Mouse (Mus musculus): ENCODE data around the gene Fcrlb. TPM values are rescaled to one million over a fixed set of nuclear protein-coding genes. Genes with fewer than 3 reads are reported as not detected.
A peak's percentile ranks its signal among the peaks of the same experiment; 100 is the strongest.

Gene Fcrlb
- polyA plus RNA-seq, 1 experiment from 2014 or later, result 0.65 TPM

DNA sequence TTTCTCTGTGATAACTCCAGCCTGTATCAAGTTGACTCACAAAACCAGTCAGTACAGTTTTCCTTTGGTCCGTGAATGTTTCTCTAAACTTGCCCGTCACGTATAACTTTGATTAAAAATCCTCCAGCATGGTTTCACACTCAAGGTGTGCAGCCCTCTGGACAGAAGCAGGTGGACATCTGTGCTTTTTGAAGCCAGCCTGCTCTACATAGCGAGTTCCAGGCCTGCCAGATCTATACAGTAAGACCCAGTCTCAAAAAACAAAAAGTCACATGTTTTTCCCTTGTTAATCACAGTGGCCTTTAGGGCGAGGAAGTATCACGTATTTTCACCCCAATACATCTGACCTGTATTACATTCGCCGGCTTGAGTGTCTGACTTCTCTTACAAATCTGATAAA, 28.4 kb downstream of the Fcrlb start:
- peak overlapping the region; percentile 62 for H3K4me2 ChIP-seq
- H3K27me3 ChIP-seq (replicated peaks), result no peaks in the 10 kb centered on the region
- H3K36me3 ChIP-seq (replicated peaks), result peaks cover 8% of the 10 kb centered on the region; the same call in 1 of the 2 replicates
- H3K9me3 ChIP-seq, result no peaks in the 10 kb centered on the region
- peak overlapping the region; percentile 85 for H3K4me3 ChIP-seq
- H3K4me1 ChIP-seq, result peaks cover 22% of the 10 kb centered on the region
- ATAC-seq (replicated peaks), result peak; percentile 19; the same call in 1 of the 2 replicates
- H3K27ac ChIP-seq, result peak overlapping the region; percentile 88; the same call in 1 of the 2 replicates
- H3K9ac ChIP-seq, result peak overlapping the region; percentile 93
- 33% methylated on average over 8 of the region's 8 CpGs for WGBS

DNA sequence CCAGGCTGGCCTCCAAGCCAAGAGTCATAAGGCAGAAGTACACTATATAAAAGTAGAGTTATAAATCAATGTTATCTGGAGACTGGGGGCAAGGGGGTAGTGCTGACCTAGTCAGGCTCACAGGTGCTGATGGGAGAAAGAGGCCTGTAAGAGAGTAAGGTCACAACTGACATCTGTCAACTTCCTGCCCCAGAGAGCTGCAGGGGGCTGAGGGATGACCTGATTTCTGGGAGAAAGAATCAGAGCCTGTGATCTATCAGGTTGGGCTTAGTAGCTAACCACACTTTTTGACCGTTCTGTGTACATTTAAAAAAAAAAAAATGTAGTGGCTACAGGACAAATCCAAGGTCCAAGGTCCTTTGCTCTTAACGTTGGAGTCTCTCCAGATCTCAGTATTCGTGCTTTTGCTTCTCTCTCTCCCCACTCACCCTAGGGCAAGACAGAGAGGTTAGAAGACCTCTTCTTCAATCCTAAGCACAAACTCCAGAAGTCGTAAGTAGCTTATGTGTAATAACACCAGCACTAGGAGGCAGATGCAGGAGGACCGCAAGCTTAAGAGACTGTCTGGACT, 29.7 kb downstream of the Fcrlb start:
- Histone ChIP-seq H3K36me3 (replicated peaks) (peaks cover 13% of the 10 kb centered on the region; the same call in 1 of the 2 replicates), H3K27ac (no peak overlapping the region), H3K9ac (no peak overlapping the region), H3K9me3 (no peaks in the 10 kb centered on the region), H3K4me3 (no peak overlapping the region), H3K27me3 (replicated peaks) (no peaks in the 10 kb centered on the region), H3K4me1 (peaks cover 22% of the 10 kb centered on the region), H3K4me2 (no peak overlapping the region)
- no peak for ATAC-seq (replicated peaks)
- WGBS, result 92% methylated on average over 5 of the region's 5 CpGs

DNA sequence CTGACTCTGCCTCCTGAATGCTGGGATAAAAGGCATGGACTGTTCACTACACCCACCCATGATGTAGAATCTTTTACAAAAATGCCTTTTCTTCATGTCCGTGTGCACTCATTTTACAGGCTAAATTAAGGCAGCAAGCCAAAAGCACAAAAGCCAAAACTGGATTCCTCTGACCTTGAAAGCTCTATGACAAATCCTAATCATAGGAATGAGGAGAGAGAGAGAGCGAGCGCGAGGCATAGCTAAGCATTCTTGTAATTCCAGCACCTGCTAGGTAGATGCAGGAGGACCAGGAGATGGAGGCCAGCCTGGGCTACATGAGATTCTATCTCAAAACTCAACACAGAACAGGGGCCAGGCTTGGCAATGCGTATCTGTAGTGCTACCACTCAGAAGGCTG, 35.8 kb downstream of the Fcrlb start:
- no peak overlapping the region for H3K4me3 ChIP-seq
- no peaks in the 10 kb centered on the region for H3K9me3 ChIP-seq
- no peak overlapping the region for H3K9ac ChIP-seq
- no peak for ATAC-seq (replicated peaks)
- no peaks in the 10 kb centered on the region for H3K4me1 ChIP-seq
- WGBS, result 96% methylated on average over 5 of the region's 5 CpGs
- no peak overlapping the region for H3K27ac ChIP-seq
- peaks cover 28% of the 10 kb centered on the region; the same call in 1 of the 2 replicates for H3K36me3 ChIP-seq (replicated peaks)
- H3K4me2 ChIP-seq, result no peak overlapping the region
- H3K27me3 ChIP-seq (replicated peaks), result no peaks in the 10 kb centered on the region

DNA sequence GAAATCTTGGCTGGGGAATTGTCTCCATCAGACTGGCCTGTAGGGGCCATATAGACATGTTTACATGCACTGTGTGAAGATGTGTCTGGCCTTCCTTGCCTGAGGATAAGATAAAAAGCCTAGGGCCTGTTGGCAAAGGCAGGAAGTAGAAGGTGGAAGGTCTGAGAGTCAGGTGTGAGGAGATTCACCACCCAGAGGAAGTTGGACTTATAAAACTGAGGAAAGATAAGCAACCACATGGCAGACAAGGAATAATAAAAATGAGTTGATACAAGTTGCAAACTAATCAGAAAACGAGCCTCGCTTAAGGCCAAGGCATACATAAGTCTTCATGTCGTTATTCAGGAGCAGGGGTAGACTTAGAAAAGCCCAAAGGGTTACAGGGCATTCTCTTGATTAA, 37.1 kb downstream of the Fcrlb start:
- Histone ChIP-seq H3K4me3 (no peak overlapping the region), H3K27ac (no peak overlapping the region), H3K36me3 (replicated peaks) (peaks cover 33% of the 10 kb centered on the region), H3K4me1 (no peaks in the 10 kb centered on the region), H3K27me3 (replicated peaks) (no peaks in the 10 kb centered on the region), H3K9me3 (no peaks in the 10 kb centered on the region), H3K4me2 (no peak overlapping the region), H3K9ac (no peak overlapping the region)
- ATAC-seq (replicated peaks), result no peak
- 88% methylated on average over 3 of the region's 3 CpGs for WGBS

DNA sequence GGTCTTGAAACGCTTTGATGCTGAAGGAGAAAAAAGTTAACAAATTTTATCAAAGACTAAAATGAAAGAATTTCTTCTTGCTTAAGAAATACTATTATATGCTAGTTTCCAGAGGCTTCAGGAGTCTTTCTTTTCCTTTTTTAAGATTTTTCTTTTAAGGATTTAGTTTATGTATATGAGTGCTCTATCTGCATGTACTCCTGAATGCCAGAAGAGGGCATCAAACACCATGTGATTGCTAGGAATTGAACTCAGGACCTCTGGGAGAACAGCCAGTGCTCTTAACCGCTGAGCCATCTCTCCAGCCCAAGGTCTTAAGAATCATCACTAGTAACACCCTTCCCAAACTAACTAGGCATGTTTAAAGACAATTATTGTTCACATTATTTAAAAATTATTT, 40.8 kb downstream of the Fcrlb start:
- no peak overlapping the region for H3K4me3 ChIP-seq
- H3K4me1 ChIP-seq, result peaks cover 2% of the 10 kb centered on the region
- ATAC-seq (replicated peaks), result no peak
- WGBS, result 96% methylated on average over 2 of the region's 2 CpGs
- no peaks in the 10 kb centered on the region for H3K9me3 ChIP-seq
- H3K27me3 ChIP-seq (replicated peaks), result no peaks in the 10 kb centered on the region
- H3K27ac ChIP-seq, result no peak overlapping the region
- no peak overlapping the region for H3K9ac ChIP-seq
- H3K4me2 ChIP-seq, result no peak overlapping the region
- peaks cover 18% of the 10 kb centered on the region for H3K36me3 ChIP-seq (replicated peaks)

- Histone ChIP-seq H3K27ac (no peak overlapping the region), H3K9ac (no peak overlapping the region), H3K4me2 (no peak overlapping the region), H3K27me3 (replicated peaks) (no peaks in the 10 kb centered on the region), H3K4me1 (peaks cover 8% of the 10 kb centered on the region), H3K9me3 (no peaks in the 10 kb centered on the region), H3K4me3 (no peak overlapping the region), H3K36me3 (replicated peaks) (peaks cover 15% of the 10 kb centered on the region)
- 89% methylated on average over 6 of the region's 6 CpGs for WGBS
- ATAC-seq (replicated peaks), result no peak
Measured at GRCm38 (mm10) chr1:170871402-170871801, 41.3 kb downstream of the Fcrlb start.

DNA sequence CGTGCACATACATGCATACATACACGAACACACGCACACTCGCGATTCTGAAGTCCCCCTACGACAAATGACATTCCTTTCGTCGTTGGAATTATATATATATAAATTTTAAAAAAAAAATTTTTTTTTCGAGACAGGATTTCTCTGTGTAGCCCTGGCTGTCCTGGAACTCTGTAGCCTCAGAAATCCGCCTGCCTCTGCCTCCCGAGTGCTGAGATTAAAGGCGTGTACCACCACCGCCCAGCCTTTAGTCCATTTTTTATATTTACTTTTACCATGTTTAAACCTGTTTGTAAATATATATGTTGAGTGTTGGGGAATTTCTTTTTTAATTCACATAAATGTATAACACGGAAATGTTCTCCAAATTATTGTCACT, 43.8 kb downstream of the Fcrlb start:
- 15% methylated on average over 14 of the region's 14 CpGs for WGBS
- H3K9me3 ChIP-seq, result no peaks in the 10 kb centered on the region
- no peaks in the 10 kb centered on the region for H3K27me3 ChIP-seq (replicated peaks)
- peak overlapping the region; percentile 68 for H3K4me2 ChIP-seq
- H3K36me3 ChIP-seq (replicated peaks), result peaks cover 5% of the 10 kb centered on the region
- ATAC-seq (replicated peaks), result peak; percentile 48
- H3K9ac ChIP-seq, result peak overlapping the region; percentile 55
- H3K4me1 ChIP-seq, result peaks cover 14% of the 10 kb centered on the region
- H3K4me3 ChIP-seq, result peak overlapping the region; percentile 72
- H3K27ac ChIP-seq, result peak overlapping the region; percentile 69; the same call in 1 of the 2 replicates

GRCm38 (mm10) chr1:170868107-170868904, 44.4 kb downstream of the Fcrlb start:
- peak overlapping the region; percentile 72 for H3K4me3 ChIP-seq
- peak; percentile 93 for ATAC-seq (replicated peaks)
- WGBS, result under 1% methylated on average over 33 of the region's 33 CpGs
- peak overlapping the region; percentile 68 for H3K4me2 ChIP-seq
- peak overlapping the region; percentile 69; the same call in 1 of the 2 replicates for H3K27ac ChIP-seq
- no peaks in the 10 kb centered on the region for H3K27me3 ChIP-seq (replicated peaks)
- no peaks in the 10 kb centered on the region for H3K9me3 ChIP-seq
- peaks cover 5% of the 10 kb centered on the region for H3K36me3 ChIP-seq (replicated peaks)
- H3K4me1 ChIP-seq, result peaks cover 14% of the 10 kb centered on the region
- H3K9ac ChIP-seq, result peak overlapping the region; percentile 77

DNA sequence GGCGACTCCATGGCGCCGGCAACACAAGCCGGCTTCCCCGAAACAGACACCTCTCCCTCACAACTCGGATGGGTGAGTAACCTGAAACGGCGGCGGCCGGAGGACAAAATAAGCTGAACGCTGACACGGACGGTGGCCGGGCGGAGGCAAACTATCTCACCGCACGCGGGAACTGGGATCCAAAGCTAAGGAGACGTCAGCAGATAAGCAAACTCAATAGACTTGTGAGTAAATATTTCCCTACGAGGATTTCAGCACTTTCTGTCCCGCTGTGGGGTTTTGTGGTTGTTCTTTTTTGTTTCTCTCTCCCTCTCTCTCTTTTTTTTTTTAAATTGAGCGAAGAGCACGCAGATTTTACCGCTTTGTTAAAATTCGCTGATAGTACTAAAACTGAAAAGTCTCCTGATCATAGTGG, 45.0 kb downstream of the Fcrlb start, which contains the start of gene Atf6:
TSS of gene Atf6 (minus strand) at position 81 of the 415 bp plus-strand sequence.
- peak within 1 kb of the TSS; percentile 68 for H3K4me2 ChIP-seq
- peaks cover 5% of the 10 kb centered on the region for H3K36me3 ChIP-seq (replicated peaks)
- H3K4me1 ChIP-seq, result peaks cover 14% of the 10 kb centered on the region
- no peaks in the 10 kb centered on the region for H3K9me3 ChIP-seq
- H3K27me3 ChIP-seq (replicated peaks), result no peaks in the 10 kb centered on the region
- peak; percentile 84 for ATAC-seq (replicated peaks)
- H3K27ac ChIP-seq, result peak within 1 kb of the TSS; percentile 86
- H3K4me3 ChIP-seq, result peak within 1 kb of the TSS; percentile 72
- under 1% methylated on average over 25 of the region's 25 CpGs for WGBS
- H3K9ac ChIP-seq, result peak within 1 kb of the TSS; percentile 77

DNA sequence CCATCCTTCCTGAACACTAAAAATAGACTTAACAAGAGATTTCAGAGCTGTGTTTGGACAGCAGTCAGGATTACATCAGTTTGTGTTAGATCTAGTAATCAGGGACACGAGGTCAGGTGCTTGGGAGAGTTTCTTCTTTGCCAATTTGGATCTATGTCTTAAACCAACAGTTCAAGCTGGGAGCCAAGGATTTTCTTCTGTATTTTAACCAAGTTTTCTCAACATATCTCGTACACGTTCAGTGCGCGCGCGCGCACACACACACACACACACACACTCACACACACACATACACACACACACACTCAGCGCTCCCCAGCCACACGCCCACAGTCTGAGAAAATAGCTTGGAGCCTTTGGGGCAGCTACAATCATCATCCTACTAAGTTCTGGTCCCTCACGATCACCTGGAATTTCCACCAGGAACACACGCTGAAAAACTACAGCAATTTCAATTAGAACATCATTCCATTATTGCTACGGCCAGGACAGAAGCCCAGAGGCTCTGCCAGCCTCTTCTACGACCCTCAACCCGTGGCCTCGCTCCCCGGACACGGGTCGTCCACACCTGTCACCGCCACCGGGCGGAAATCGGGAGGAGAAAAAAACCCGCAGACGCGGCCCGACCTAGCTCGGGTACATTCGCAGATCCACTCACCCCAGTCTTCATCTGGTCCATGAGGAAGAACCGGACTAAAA, 45.6 kb downstream of the Fcrlb start:
- WGBS, result 2% methylated on average over 30 of the region's 30 CpGs
- Histone ChIP-seq H3K4me2 (peak overlapping the region; percentile 68), H3K36me3 (replicated peaks) (peaks cover 5% of the 10 kb centered on the region), H3K9me3 (no peaks in the 10 kb centered on the region), H3K4me3 (peak overlapping the region; percentile 72), H3K4me1 (peaks cover 14% of the 10 kb centered on the region), H3K27ac (peak overlapping the region; percentile 86), H3K9ac (peak overlapping the region; percentile 77), H3K27me3 (replicated peaks) (no peaks in the 10 kb centered on the region)
- peak; percentile 53 for ATAC-seq (replicated peaks)

DNA sequence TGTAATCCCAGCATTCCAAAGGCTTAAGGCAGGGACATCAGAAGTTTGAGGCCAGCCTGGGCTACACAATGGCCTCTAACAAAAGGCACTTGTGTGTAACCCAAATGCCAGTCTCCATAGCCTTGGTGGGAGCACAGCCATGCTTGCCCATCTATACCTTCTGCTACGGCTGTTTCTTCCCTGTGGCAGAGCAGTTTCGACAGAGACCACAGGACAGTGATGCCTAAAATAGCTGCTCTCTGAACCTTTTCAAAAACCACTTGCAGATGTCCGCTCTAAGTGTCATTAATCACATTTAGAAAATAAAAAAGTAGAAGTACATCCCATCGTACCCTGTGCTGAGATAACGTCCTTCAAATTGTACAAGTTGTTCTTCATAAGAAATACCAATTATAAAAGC, 47.3 kb downstream of the Fcrlb start:
- H3K27me3 ChIP-seq (replicated peaks), result no peaks in the 10 kb centered on the region
- H3K4me1 ChIP-seq, result peaks cover 14% of the 10 kb centered on the region
- H3K36me3 ChIP-seq (replicated peaks), result no peaks in the 10 kb centered on the region
- no peak overlapping the region for H3K9ac ChIP-seq
- no peak overlapping the region for H3K4me2 ChIP-seq
- no peak overlapping the region for H3K4me3 ChIP-seq
- WGBS, result 90% methylated on average over 5 of the region's 5 CpGs
- no peak overlapping the region for H3K27ac ChIP-seq
- H3K9me3 ChIP-seq, result no peaks in the 10 kb centered on the region
- no peak for ATAC-seq (replicated peaks)

GRCm38 (mm10) chr1:170864754-170865153, 48.0 kb downstream of the Fcrlb start:
- no peak for ATAC-seq (replicated peaks)
- Histone ChIP-seq H3K4me1 (peaks cover 14% of the 10 kb centered on the region), H3K27ac (no peak overlapping the region), H3K4me3 (no peak overlapping the region), H3K9ac (no peak overlapping the region), H3K4me2 (no peak overlapping the region), H3K27me3 (replicated peaks) (no peaks in the 10 kb centered on the region), H3K9me3 (no peaks in the 10 kb centered on the region), H3K36me3 (replicated peaks) (no peaks in the 10 kb centered on the region)
- WGBS, result 91% methylated on average over 3 of the region's 3 CpGs

All from midbrain, embryonic 15.5 days (tissue).